Mouse (Mus musculus) MEL (cell line): ENCODE measurements around the gene Mmp2. TPM values are rescaled to one million over a fixed set of nuclear protein-coding genes. Genes with fewer than 3 reads are reported as not detected.

Experiments
- DNase-seq: peaks from one replicate; pipeline ENCODE4 v3.0.0; 2011; ENCODE audit warnings: low read depth, low spot score
- H3K27ac ChIP-seq: 2 replicates; pipeline ENCODE4 v1.5.1; 2012; ENCODE audit warnings: low read depth, mild to moderate bottlenecking, control low read depth, low read length, moderate library complexity; ENCODE audit not compliant: control insufficient read depth
- H3K27me3 ChIP-seq, 2 experiments: fragments of 150-350 bp in 1 of 2; sonication (generic) in 1 of 2; 2 replicates each; pipeline ENCODE4 v1.6.1; 2012; ENCODE audit warnings: low read length in 2 of 2, mild to moderate bottlenecking in 2 of 2, improper control_type of control experiment in 1 of 2, moderate library complexity in 1 of 2; ENCODE audit not compliant: insufficient read depth in 2 of 2, control insufficient read depth in 1 of 2
- H3K36me3 ChIP-seq, 2 experiments: 2 replicates each; pipeline ENCODE4 v1.6.1; 2012 to 2014; ENCODE audit warnings: low read length in 2 of 2, improper control_type of control experiment in 1 of 2, inconsistent platforms in 1 of 2, mild to moderate bottlenecking in 1 of 2; ENCODE audit not compliant: insufficient read depth in 2 of 2, control insufficient read depth in 1 of 2
- H3K4me1 ChIP-seq, 2 experiments: fragments of 150-350 bp in 1 of 2; sonication (generic) in 1 of 2; 2 replicates each; pipeline ENCODE4 v1.6.1; 2012; ENCODE audit warnings: low read length in 2 of 2, improper control_type of control experiment in 1 of 2, mild to moderate bottlenecking in 1 of 2; ENCODE audit not compliant: insufficient read depth in 2 of 2, control insufficient read depth in 1 of 2
- H3K4me3 ChIP-seq, 2 experiments: fragments of 150-350 bp in 1 of 2; sonication (generic) in 1 of 2; 2 replicates each; pipeline ENCODE4 v1.5.1; 2012; ENCODE audit warnings: low read depth in 2 of 2, low read length in 2 of 2, mild to moderate bottlenecking in 2 of 2, moderate library complexity in 2 of 2, control low read depth in 1 of 2, improper control_type of control experiment in 1 of 2; ENCODE audit not compliant: control insufficient read depth in 1 of 2, insufficient read depth in 1 of 2
- H3K79me2 ChIP-seq: 2 replicates; pipeline ENCODE4 v1.6.1; 2012; ENCODE audit warnings: mild to moderate bottlenecking, low read length, moderate library complexity; ENCODE audit not compliant: control insufficient read depth, poor library complexity, insufficient read depth
- H3K9ac ChIP-seq: 2 replicates; pipeline ENCODE4 v1.6.1; 2012; ENCODE audit warnings: low read depth, mild to moderate bottlenecking, control low read depth, low read length, moderate library complexity; ENCODE audit not compliant: control insufficient read depth, poor library complexity, severe bottlenecking
- H3K9me3 ChIP-seq: fragments of 150-350 bp; sonication (generic); replicated peaks from 2 replicates; pipeline ENCODE4 v1.6.1; 2012; ENCODE audit warnings: mild to moderate bottlenecking, low read length, improper control_type of control experiment, moderate library complexity; ENCODE audit not compliant: insufficient read depth
- CTCF ChIP-seq, 3 experiments: IDR thresholded peaks in 2 of 3; conservative IDR thresholded peaks in 1 of 3; 2 replicates each; pipeline ENCODE4 v1.5.1; 2011 to 2012; ENCODE audit warnings: low read length in 3 of 3, low read depth in 2 of 3, mild to moderate bottlenecking in 2 of 3, improper control_type of control experiment in 1 of 3, inconsistent platforms in 1 of 3, mixed read lengths in 1 of 3, moderate library complexity in 1 of 3; ENCODE audit not compliant: control insufficient read depth in 1 of 3, insufficient read depth in 1 of 3, poor library complexity in 1 of 3, severe bottlenecking in 1 of 3
- ELF1 ChIP-seq: IDR thresholded peaks from 2 replicates; pipeline ENCODE4 v1.6.1; 2014; ENCODE audit warnings: low read depth, mild to moderate bottlenecking, inconsistent platforms, low read length, improper control_type of control experiment, moderate library complexity
- ETS1 ChIP-seq: IDR thresholded peaks from 2 replicates; pipeline ENCODE4 v1.6.1; 2012; ENCODE audit warnings: low read depth, mild to moderate bottlenecking, inconsistent platforms, low read length, improper control_type of control experiment, moderate library complexity
- GABPA ChIP-seq: IDR thresholded peaks from 2 replicates; pipeline ENCODE4 v1.6.1; 2012; ENCODE audit warnings: low read depth, mild to moderate bottlenecking, inconsistent platforms, low read length, improper control_type of control experiment, moderate library complexity
- GATA1 ChIP-seq: IDR thresholded peaks from 2 replicates; pipeline ENCODE4 v1.6.1; 2011; ENCODE audit warnings: low read depth, low read length, improper control_type of control experiment
- JUND ChIP-seq: IDR thresholded peaks from 2 replicates; pipeline ENCODE4 v1.6.1; 2011; ENCODE audit warnings: low read depth, mild to moderate bottlenecking, improper control_type of control experiment, low read length
- MAFK ChIP-seq: IDR thresholded peaks from 2 replicates; pipeline ENCODE4 v1.6.1; 2011; ENCODE audit warnings: low read depth, mild to moderate bottlenecking, low read length, improper control_type of control experiment, borderline replicate concordance
- MAZ ChIP-seq: IDR thresholded peaks from 2 replicates; pipeline ENCODE4 v1.6.1; 2012; ENCODE audit warnings: low read depth, mild to moderate bottlenecking, inconsistent platforms, low read length, improper control_type of control experiment
- MXI1 ChIP-seq: IDR thresholded peaks from 2 replicates; pipeline ENCODE4 v1.6.1; 2011; ENCODE audit warnings: mild to moderate bottlenecking, low read depth, low read length, improper control_type of control experiment
- NELFE ChIP-seq: IDR thresholded peaks from 2 replicates; pipeline ENCODE4 v1.6.1; 2011; ENCODE audit warnings: low read depth, low read length, improper control_type of control experiment
- POLR2A ChIP-seq, 2 experiments: IDR thresholded peaks; 2 replicates each; pipeline ENCODE4 v1.6.1; 2011 to 2012; ENCODE audit warnings: low read length in 2 of 2, mild to moderate bottlenecking in 2 of 2, control low read depth in 1 of 2, improper control_type of control experiment in 1 of 2, low read depth in 1 of 2, moderate library complexity in 1 of 2; ENCODE audit not compliant: control insufficient read depth in 1 of 2, insufficient read depth in 1 of 2, poor library complexity in 1 of 2
- POLR2AphosphoS2 ChIP-seq: IDR thresholded peaks from 2 replicates; pipeline ENCODE4 v1.6.1; 2011; ENCODE audit warnings: low read length, improper control_type of control experiment
- RAD21 ChIP-seq: IDR thresholded peaks from 2 replicates; pipeline ENCODE4 v1.6.1; 2011; ENCODE audit warnings: mild to moderate bottlenecking, low read depth, low read length, improper control_type of control experiment
- SIN3A ChIP-seq: IDR thresholded peaks from 2 replicates; pipeline ENCODE4 v1.6.1; 2012; ENCODE audit warnings: low read length, improper control_type of control experiment, inconsistent platforms
- TAL1 ChIP-seq: IDR thresholded peaks from 2 replicates; pipeline ENCODE4 v1.6.1; 2012; ENCODE audit warnings: mild to moderate bottlenecking, inconsistent platforms, low read length, moderate library complexity, mixed read lengths
- TBP ChIP-seq: IDR thresholded peaks from 2 replicates; pipeline ENCODE4 v1.8.0; 2011; ENCODE audit warnings: low read depth, low read length, improper control_type of control experiment
- UBTF ChIP-seq: IDR thresholded peaks from 2 replicates; pipeline ENCODE4 v1.6.1; 2012; ENCODE audit warnings: low read depth, mild to moderate bottlenecking, inconsistent platforms, low read length, improper control_type of control experiment, moderate library complexity, borderline replicate concordance; ENCODE audit not compliant: insufficient read depth
- USF1 ChIP-seq: IDR thresholded peaks from 2 replicates; pipeline ENCODE4 v1.6.1; 2014; ENCODE audit warnings: low read depth, mild to moderate bottlenecking, inconsistent platforms, low read length, improper control_type of control experiment, moderate library complexity
- USF2 ChIP-seq, 2 experiments: IDR thresholded peaks; 2 replicates each; pipeline ENCODE4 v1.6.1; 2011 to 2012; ENCODE audit warnings: improper control_type of control experiment in 2 of 2, low read length in 2 of 2, borderline replicate concordance in 1 of 2, inconsistent platforms in 1 of 2, low read depth in 1 of 2, mild to moderate bottlenecking in 1 of 2; ENCODE audit not compliant: insufficient read depth in 1 of 2
- ZMIZ1 ChIP-seq: IDR thresholded peaks from 2 replicates; pipeline ENCODE4 v1.6.1; 2012; ENCODE audit warnings: low read depth, mild to moderate bottlenecking, inconsistent platforms, low read length, improper control_type of control experiment, moderate library complexity
- polyA plus RNA-seq, 2 experiments: library from polyadenylated mRNA; stranded (reverse) in 1 of 2; unstranded in 1 of 2; fragments of >175 nt in 1 of 2; fragments of >200 nt in 1 of 2; gene quantifications; 2 replicates each; pipeline versions ENCODE4 v1.2.1 to v1.2.4; 2012; ENCODE audit warnings: low replicate concordance in 2 of 2, low read depth in 1 of 2; ENCODE audit not compliant: insufficient read length in 2 of 2, insufficient read depth in 1 of 2, missing spikeins in 1 of 2
- total RNA-seq: library from RNA; depleted of rRNA; stranded (reverse); fragments of 300-350 nt; gene quantifications from 2 replicates; pipeline ENCODE4 v1.2.3, GENCODE M21; 2012

Mmp2 gene
- total and polyA plus RNA-seq, 3 experiments, result 0.25 TPM; not detected in 2

DNA sequence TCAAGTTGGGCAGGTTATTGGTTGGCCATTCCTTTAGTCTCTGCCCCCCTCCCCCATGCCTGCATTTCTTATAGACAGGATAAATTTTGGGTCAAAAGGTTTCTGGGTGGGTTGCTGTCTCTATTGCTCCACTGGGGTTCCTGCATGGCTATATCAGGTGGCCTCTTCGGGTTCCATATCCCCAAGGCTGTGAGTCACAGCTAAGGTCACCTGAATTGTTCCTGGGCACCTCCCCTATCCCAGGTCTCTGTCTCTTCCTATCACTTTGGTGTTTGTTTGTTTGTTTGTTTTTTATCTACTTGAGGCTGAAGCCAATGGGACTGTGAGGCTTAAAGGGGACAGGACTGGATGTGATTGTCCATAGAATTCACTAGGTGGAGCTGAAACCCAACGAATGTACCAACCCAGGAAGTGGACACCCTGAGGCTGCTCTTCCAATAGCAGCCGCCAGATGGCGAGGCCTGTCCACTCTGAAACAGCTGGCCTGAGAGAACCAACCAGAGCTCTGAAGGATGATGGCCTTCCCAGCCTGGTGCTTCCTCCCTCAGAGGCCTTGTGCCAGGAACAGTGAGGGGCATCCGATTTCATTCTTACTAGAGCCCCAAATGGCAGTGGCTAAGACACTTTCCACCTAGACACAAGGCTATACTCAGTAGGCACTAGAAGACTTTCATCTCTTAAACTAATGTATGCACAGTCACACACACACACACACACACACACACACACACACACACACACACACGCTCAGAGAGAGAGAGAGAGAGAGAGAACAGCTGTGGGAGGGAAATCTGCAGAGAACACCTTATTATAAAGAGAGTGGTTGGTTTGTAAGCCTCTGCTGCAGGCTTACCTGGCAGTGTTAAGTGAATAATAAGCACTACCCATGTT is 8.9 kb upstream of the Mmp2 start (continued):
- TF ChIP-seq CTCF (IDR thresholded peaks at IDR 0.05 in 2 of 3, conservative IDR thresholded peaks at IDR 0.05 in 1 of 3; ENCODE audit: control insufficient read depth in 1 of 3, insufficient read depth in 1 of 3, low read depth in 2 of 3, low read length in 3 of 3, poor library complexity in 1 of 3, severe bottlenecking in 1 of 3) (peak; percentile 64 to 99 (median 87)), MAZ (no peak), SIN3A (no peak), TAL1 (no peak), MAFK (no peak)
- TF ChIP-seq, all 39 proteins: peak for 5

DNA sequence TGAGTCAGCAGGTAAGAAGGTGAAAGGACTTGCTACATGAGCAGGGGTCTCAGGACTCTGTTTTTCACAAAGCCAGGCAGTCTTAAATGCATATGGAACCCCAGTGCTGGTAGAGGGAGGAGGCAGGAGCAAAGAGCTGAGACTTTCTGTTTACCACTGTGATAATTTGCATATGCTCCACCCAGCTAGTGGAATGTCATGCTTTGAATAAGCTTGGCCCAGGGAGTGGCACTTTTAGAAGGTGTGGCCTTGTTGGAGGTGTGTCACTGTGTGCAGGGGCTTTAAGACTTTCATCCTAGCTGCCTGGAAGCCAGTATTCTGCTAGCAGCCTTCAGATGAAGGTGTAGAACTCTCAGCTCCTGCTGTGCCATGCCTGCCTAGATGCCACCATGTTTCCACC is 5.9 kb upstream of the Mmp2 start:
- no peak overlapping the region for H3K27ac ChIP-seq
- no peak for DNase-seq
- no peaks in the 10 kb centered on the region for H3K9me3 ChIP-seq
- H3K4me1 ChIP-seq, result no peaks in the 10 kb centered on the region
- no peak overlapping the region for H3K9ac ChIP-seq
- no peaks in the 10 kb centered on the region for H3K79me2 ChIP-seq
- no peak overlapping the region for H3K4me3 ChIP-seq
- no peaks in the 10 kb centered on the region for H3K36me3 ChIP-seq
- no peak for TF ChIP-seq ETS1
- TF ChIP-seq MXI1, result no peak
- no peak for TF ChIP-seq USF1
- no peak for TF ChIP-seq POLR2A (IDR thresholded peaks at IDR 0.05; ENCODE audit: control insufficient read depth in 1 of 2, insufficient read depth in 1 of 2, low read depth in 1 of 2, low read length in 2 of 2, poor library complexity in 1 of 2)
- no peak for TF ChIP-seq JUND
- TF ChIP-seq USF2 (IDR thresholded peaks at IDR 0.05; ENCODE audit: borderline replicate concordance in 1 of 2, insufficient read depth in 1 of 2, low read depth in 1 of 2, low read length in 2 of 2), result no peak
- TF ChIP-seq ELF1, result no peak
- TF ChIP-seq GATA1, result no peak
- no peak for TF ChIP-seq POLR2AphosphoS2
- TF ChIP-seq UBTF, result no peak
- TF ChIP-seq TBP, result no peak
- TF ChIP-seq GABPA, result no peak
- TF ChIP-seq ZMIZ1, result no peak
- TF ChIP-seq MAFK, result no peak
- TF ChIP-seq RAD21, result no peak
- TF ChIP-seq NELFE, result no peak
- TF ChIP-seq, all 39 proteins: peak for 0
- no peaks in the 10 kb centered on the region for H3K27me3 ChIP-seq
